Mouse (Mus musculus): ENCODE data around the gene Grtp1.

Grtp1 gene

DNA sequence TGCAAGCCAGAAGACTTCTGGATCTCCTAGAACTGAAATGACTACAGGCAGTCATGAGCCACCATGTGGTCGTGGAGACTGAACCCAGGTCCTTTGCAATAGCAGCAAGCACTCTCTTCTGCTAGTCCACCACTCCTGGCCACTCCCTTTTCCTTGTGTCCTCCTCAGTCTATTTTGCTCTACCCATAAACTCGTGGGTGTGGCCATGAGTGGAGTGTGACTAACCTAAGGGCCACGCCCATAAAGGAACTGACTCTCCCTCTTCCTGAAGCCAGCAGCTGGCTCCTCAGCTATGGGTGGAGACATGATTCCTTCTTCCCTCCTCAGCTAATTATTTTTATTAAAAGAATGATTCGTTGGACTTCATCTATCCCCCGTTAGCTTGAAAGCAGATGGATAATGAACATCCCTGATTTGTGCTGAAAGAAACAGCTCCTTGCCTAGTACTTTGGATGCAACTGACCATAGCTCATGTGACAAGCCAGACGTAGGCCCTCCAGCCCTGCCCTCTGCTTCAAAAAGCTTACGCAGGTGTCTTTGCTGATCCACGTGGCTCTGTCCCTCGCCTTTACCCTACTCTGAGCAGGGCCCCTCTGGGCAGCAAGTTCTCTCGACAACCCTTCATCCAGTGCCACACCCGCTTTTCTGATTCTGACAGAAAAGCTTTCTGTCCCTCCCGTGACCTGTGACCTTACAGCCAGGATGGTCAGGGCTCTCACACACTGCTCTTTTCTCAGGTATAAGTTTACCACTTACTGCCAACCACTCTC is 4.1 kb upstream of the Grtp1 start:
- DNase-seq (ENCODE audit: low spot score), result no peak

GRCm38 (mm10) chr8:13203472-13203871 is 3.1 kb upstream of the Grtp1 start:
- DNase-seq (ENCODE audit: low spot score), result no peak

DNA sequence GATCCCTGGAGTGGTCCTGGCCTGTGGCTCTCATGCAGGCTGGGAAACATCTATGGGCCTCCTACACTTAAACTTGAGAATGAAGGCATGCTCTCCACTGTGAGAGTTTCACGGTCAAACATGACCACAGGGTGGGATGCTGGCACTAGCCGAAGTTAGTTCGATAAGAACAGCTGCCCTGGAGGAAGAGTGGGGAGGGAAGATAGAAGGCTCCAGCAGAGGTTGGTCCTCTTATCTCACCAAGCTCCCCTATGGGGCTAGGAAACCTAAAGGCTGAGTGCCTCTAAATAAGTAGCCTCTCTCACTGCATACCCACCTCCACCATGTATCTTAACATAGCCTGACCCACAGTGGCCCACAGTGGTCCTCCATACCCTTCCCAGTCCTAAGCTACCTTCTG is 2.4 kb upstream of the Grtp1 start:
- DNase-seq (ENCODE audit: low spot score), result no peak

- no peak for DNase-seq (ENCODE audit: low spot score)
These were observed 1.6 kb upstream of the Grtp1 start for GRCm38 (mm10) chr8:13202041-13202440.

DNA sequence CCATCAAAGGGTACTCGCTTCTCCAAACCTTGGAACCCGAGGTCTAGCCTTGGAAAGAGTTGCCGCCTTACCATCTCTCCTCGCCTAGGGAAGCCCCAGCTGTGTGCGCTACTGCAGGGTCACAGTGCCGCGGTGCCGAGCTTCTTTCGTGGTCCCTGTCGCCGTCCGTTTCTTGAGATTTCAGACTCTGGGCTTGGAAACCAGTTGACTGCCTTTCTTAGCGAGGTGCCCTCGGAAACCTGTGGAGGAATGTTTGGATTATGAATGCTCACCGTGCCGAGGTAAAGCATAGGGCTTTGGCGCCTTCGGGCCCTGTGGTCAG is 554 bp upstream of the Grtp1 start:
- no peak for DNase-seq (ENCODE audit: low spot score)

- no peak for DNase-seq (ENCODE audit: low spot score)
These were observed 897 bp downstream of the Grtp1 start for GRCm38 (mm10) chr8:13199385-13200061.

GRCm38 (mm10) chr8:13197493-13197892 is 2.9 kb downstream of the Grtp1 start:
- DNase-seq (ENCODE audit: low spot score), result no peak

DNA sequence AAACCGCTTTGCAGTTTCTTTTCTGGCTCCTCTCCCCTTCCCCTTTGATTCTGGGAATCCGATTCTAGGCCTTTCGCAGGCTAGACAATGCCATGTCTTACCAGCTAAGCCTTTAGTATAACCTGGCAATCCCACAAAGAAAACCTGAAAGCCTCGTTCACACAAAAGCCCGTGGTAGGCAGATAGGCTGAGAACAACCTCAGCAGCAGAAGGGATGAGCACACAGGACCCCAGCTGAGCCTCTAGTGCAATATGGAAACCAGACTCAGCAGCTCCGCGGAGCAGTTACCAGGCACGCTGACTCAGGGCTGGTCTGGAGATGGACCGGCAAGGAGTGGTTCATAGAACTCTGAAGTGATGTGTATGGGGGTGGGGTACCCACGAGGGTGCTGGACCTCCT is 5.6 kb downstream of the Grtp1 start:
- DNase-seq (ENCODE audit: low spot score), result no peak

GRCm38 (mm10) chr8:13190235-13190634 is 10.2 kb downstream of the Grtp1 start:
- DNase-seq (ENCODE audit: low spot score), result no peak

DNA sequence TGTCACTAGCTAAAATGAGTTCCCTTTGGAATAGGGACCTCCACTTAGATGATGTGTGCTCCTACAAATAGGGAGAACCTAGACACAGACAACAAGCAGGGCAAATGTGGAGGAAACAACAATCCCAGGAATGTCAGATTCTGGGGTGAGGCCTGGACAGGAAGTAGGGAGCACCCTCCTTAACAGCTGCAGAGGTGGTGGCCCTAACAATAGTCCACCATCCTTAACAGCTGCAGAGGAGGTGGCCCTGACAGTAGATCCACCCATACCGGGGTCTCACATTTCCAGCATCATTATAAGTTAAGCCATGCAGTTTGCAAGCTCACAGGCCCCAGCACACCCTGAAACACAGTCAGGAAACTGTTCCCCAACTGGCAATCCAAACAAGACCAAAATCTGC is 11.6 kb downstream of the Grtp1 start:
- DNase-seq (ENCODE audit: low spot score), result no peak

DNA sequence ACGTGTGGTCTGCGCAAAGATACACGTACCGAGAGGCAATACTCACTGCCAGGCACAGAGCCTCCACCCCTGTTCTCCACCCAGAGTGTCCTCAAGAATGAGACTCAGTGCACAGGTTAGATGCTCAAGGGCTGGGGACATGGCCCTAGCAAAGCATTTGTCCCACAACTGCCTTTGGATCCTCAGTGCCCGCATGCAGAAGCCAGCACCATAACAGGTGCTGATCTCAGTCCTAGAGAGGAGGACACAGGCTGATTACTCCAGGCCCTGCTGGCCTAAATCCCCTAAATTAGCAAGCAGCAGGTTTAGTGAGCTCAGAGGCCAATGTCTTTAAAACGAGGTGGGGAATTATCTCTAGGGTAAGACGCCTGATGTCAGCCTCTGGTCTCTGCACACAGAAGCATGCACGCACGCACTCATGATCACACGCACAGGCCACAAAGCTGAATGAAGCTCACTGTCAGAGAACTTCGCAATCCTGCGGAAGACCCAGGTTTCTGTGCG is 12.3 kb downstream of the Grtp1 start:
- no peak for DNase-seq (ENCODE audit: low spot score)

- DNase-seq (ENCODE audit: low spot score), result no peak
These were observed 12.8 kb downstream of the Grtp1 start for GRCm38 (mm10) chr8:13187638-13188037.

DNA sequence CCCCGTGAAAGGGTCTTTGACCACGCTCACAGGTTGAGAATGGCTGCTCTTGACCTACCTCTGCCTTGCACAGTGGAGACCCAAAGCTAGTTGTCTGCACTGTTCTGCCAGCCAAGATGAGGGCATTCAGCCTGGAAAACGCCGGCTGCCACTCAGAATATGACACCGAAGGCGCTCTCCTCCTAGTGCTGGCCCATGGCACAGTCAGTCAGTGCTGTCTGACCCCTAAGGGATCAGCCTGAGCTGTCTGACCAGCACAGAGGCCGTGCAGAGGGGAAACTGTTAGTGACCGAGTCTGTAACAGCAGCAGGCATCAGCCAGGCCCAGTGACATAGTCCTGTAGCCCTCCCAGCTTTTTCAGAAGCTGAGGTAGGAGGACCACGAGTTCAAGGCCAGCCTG is 13.2 kb downstream of the Grtp1 start:
- DNase-seq (ENCODE audit: low spot score), result no peak

DNA sequence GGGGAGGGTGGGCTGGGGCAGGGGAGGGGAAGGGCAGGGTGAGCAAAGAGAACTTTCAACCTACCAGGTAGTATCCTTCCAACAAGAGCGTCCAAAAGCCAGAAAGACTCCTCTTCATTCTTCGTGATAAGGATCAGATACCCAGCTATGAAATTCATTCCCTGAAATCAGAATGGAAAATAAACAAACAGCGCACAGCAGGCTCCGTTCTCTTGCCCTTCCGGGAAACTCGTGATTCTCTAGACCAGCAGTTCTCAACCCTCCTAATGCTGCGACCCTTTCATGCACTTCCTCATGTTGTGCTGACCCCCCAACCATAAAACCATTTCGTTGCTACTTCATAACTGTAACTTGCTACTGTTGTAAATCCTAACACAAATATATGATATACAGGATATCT is 13.6 kb downstream of the Grtp1 start:
- DNase-seq (ENCODE audit: low spot score), result no peak

- DNase-seq (ENCODE audit: low spot score), result no peak
These were observed 18.8 kb downstream of the Grtp1 start for GRCm38 (mm10) chr8:13181691-13181976.

DNA sequence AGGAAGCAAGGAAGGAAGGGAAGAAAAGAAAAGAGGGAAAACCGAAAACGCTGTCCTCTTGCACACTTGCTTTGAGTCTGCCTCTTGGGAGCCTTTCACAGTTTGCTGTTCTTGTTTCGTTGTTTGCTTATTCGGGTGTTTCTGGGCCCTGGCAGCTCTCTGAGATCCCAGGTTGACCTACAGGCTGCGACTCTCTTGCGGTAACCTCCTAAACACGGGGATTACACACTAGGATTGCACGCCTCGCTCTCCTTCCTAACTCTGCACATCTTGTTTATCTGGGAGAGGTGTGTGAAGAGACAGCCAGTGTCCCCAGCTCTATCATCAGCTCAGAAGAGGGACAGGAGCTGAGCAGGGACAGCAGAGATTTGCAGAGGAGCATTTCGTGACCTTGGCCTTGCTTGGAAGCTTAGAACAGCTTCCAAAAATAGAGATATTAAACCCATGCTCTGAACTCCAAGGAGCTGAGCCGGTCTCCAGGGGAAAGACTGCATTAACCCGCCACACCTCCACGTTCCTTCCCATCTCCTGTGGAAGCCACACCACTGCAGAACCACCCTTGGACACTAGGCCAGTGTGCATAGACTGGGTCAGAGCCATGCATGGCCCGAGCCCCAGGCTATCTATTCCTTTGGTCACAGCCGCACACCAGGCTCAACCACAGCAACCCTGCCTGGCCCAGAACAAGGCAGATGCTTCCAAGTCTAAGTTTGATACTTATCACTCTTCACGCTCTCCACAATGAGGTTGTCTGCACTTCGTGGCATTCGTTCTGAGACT is 19.3 kb downstream of the Grtp1 start:
- DNase-seq (ENCODE audit: low spot score), result no peak

- DNase-seq (ENCODE audit: low spot score), result no peak
These were observed 20.0 kb downstream of the Grtp1 start for GRCm38 (mm10) chr8:13180408-13180807.

- no peak for DNase-seq (ENCODE audit: low spot score)
These were observed 20.5 kb downstream of the Grtp1 start for GRCm38 (mm10) chr8:13179948-13180347.

GRCm38 (mm10) chr8:13179482-13179881 is 20.9 kb downstream of the Grtp1 start:
- no peak for DNase-seq (ENCODE audit: low spot score)

GRCm38 (mm10) chr8:13178137-13178536 is 22.3 kb downstream of the Grtp1 start:
- DNase-seq (ENCODE audit: low spot score), result no peak

- DNase-seq (ENCODE audit: low spot score), result no peak
These were observed 23.1 kb downstream of the Grtp1 start for GRCm38 (mm10) chr8:13177173-13177852.

DNA sequence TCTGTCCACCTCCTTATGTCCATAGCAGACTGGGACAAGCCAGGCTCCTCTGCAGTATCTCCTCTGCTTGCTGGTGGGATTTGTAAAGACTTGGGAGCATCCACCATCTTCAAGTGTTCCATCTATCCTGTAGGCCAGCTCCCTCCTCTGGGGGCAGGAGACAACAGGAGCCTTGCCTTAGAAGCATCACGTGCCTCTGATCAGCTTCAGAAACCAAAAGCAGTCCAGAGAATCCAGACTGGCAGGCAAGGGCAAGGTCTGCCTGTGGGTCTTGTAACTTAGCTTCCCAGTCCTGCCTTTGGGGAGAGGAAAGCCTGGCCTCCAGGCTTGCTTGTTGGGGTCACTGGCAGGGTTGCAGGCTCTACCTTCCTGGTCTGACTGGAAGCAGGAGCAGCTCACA is 24.8 kb downstream of the Grtp1 start:
- DNase-seq (ENCODE audit: low spot score), result no peak

DNA sequence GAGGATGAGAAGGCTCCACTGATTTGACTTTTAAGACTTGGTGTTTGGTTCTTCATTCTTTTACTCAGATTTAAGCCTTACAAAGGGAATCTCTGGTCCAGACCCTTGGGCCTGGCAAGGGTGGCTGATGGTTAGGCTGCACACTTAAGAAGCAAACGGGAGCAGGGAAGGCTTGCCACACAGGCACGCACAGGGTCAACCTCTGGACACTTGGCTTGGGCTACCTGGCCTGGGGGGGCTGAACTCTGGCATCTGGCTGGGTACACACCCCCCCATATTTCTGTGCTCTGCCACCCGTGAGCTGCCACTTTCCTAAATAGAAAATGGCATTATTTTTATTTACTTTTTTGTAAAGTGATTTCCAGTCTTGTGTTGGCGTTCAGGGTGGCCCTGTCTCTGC is 25.6 kb downstream of the Grtp1 start:
- no peak for DNase-seq (ENCODE audit: low spot score)
